Mouse (Mus musculus): ENCODE results near the gene Gfpt1. TPM values are rescaled to one million over a fixed set of nuclear protein-coding genes. Genes with fewer than 3 reads are reported as not detected.

Gene Gfpt1
- polyA plus RNA-seq, 1 experiment from 2014 or later: 16.4 TPM

DNA sequence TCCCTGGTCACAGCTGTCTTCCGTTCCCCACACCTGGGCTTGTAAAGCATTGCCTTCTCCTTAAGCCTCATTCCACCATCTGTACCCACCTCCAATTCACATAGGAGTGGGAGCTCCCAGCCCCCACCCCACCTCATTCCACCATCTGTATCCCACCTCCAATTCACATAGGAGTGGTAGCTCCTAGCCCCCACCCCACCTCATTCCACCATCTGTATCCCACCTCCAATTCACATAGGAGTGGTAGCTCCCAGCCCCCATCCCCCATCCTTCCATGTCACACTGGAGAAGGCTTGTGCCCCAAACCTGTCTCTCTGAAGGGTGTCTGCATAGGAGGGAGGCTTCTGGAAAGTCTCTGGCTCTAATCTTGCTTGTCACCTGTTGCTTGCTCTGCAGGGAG lies 60.7 kb downstream of the Gfpt1 start:
- WGBS: 70% methylated on average over 1 of the region's 1 CpGs
- Histone ChIP-seq H3K4me1 (peaks cover 8% of the 10 kb centered on the region), H3K9me3 (no peaks in the 10 kb centered on the region), H3K9ac (no peak overlapping the region), H3K27ac (no peak overlapping the region), H3K4me3 (no peak overlapping the region), H3K36me3 (no peaks in the 10 kb centered on the region), H3K4me2 (replicated peaks) (no peak overlapping the region), H3K27me3 (replicated peaks) (no peaks in the 10 kb centered on the region)
- ATAC-seq (ENCODE audit: low FRiP score, low read depth): no peak

DNA sequence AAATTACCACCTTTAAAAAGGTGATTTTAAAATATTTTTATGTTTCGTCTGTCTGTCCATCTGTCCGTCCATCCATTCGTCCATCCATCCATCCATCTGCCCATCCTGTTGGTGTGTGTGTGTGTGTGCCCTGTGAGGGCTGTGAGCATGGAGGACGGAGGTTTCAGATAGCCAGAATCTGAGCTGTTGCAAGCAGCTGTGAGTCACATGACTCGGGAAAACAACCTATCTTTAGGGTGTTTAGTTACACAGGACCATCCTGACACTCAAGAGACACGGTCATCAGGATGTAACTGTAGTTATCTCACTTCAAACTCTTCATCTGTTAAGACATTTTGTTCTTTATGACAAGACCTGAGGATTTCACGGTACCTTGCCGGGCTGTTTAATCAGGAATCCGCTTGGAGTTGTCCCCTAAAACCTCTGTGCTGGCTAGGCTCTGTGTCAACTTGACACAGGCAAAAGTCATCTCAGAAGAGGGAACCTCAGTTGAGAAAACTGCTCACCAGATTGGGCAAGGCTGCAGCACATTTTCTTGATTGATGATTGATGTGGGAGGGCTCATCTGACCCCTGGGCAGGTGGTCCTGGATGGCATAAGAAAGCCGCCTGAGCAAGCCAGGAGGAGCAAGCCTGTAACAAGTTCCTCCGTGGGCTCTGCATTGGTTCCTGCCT lies 61.6 kb downstream of the Gfpt1 start, which contains the start of gene D6Ertd527e:
Gene D6Ertd527e (plus strand): TSS at position 624 of the 674 bp plus-strand sequence.
- H3K36me3 ChIP-seq: no peaks in the 10 kb centered on the region
- WGBS: 78% methylated on average over 11 of the region's 11 CpGs
- H3K27me3 ChIP-seq (replicated peaks): no peaks in the 10 kb centered on the region
- no peak within 1 kb of the TSS for H3K4me3 ChIP-seq
- H3K9me3 ChIP-seq: no peaks in the 10 kb centered on the region
- no peak within 1 kb of the TSS for H3K4me2 ChIP-seq (replicated peaks)
- no peak within 1 kb of the TSS for H3K27ac ChIP-seq
- peaks cover 8% of the 10 kb centered on the region for H3K4me1 ChIP-seq
- ATAC-seq (ENCODE audit: low FRiP score, low read depth): no peak
- no peak within 1 kb of the TSS for H3K9ac ChIP-seq

DNA sequence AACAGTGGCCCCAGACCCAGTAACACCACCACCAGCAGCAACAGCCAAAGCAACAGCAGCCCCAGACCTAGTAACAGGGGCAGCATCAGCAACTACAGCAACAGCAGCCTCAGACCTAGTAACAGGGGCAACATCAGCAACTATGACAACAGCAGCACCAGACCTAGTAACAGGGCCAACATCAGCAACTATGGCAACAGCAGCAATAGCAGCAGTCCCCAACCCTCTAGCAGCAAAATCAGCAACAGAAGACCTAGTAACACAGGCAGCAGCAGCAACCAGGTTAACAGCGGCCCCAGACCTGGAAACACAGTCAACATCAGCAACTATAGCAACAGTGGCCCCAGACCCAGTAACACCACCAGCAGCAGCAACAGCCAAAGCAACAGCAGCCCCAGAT lies 68.8 kb downstream of the Gfpt1 start:
- Histone ChIP-seq H3K27me3 (replicated peaks) (no peaks in the 10 kb centered on the region), H3K9ac (no peak overlapping the region), H3K4me3 (no peak overlapping the region), H3K4me2 (replicated peaks) (no peak overlapping the region), H3K9me3 (no peaks in the 10 kb centered on the region), H3K36me3 (no peaks in the 10 kb centered on the region), H3K4me1 (no peaks in the 10 kb centered on the region), H3K27ac (no peak overlapping the region)
- ATAC-seq (ENCODE audit: low FRiP score, low read depth): no peak
- WGBS: 92% methylated on average over 1 of the region's 1 CpGs

DNA sequence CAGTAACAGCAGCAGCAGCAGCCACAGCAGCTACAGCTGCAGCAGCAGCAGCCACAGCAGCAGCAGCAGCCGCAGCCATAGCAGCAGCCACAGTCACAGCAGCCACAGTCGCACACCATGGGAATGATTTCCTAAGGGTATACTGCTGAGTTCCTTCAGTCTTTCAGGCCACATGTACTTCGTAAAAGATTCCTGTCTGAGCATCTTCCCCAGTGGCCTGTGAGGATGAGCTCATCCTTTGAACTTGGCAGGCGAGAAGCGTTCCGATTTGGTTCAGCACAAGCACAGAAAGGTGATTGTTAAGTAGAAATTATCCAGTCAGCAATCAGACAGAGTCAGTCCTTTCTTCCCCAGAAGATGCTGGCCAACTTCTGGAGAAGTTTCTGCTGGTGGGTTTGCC lies 69.5 kb downstream of the Gfpt1 start:
- 73% methylated on average over 6 of the region's 6 CpGs for WGBS
- Histone ChIP-seq H3K4me1 (no peaks in the 10 kb centered on the region), H3K27ac (no peak overlapping the region), H3K27me3 (replicated peaks) (no peaks in the 10 kb centered on the region), H3K9me3 (no peaks in the 10 kb centered on the region), H3K36me3 (no peaks in the 10 kb centered on the region), H3K4me3 (no peak overlapping the region), H3K9ac (no peak overlapping the region), H3K4me2 (replicated peaks) (no peak overlapping the region)
- no peak for ATAC-seq (ENCODE audit: low FRiP score, low read depth)

DNA sequence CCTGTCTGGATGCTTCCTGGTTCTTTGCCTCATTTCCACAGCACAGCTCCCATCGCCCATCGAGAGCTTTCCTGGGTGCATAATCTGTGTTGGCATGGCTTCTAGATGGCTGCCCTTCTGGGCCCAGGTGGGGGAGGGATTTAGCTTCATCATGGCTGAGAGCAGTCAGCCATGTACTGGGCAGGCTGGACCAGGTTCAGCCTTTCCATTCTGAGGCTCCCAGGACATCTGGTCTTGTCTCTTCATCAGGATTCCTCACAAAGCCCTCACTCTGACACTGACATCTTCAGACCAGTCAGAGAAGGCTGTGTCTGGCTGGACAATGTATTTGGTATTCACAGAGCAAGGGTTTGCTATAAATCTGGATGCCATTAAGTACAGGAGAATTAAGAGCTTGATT lies 73.3 kb downstream of the Gfpt1 start:
- Histone ChIP-seq H3K4me3 (no peak overlapping the region), H3K4me2 (replicated peaks) (no peak overlapping the region), H3K36me3 (no peaks in the 10 kb centered on the region), H3K9me3 (no peaks in the 10 kb centered on the region), H3K4me1 (no peaks in the 10 kb centered on the region), H3K9ac (no peak overlapping the region), H3K27ac (no peak overlapping the region), H3K27me3 (replicated peaks) (no peaks in the 10 kb centered on the region)
- no peak for ATAC-seq (ENCODE audit: low FRiP score, low read depth)
- 79% methylated on average over 2 of the region's 2 CpGs for WGBS

DNA sequence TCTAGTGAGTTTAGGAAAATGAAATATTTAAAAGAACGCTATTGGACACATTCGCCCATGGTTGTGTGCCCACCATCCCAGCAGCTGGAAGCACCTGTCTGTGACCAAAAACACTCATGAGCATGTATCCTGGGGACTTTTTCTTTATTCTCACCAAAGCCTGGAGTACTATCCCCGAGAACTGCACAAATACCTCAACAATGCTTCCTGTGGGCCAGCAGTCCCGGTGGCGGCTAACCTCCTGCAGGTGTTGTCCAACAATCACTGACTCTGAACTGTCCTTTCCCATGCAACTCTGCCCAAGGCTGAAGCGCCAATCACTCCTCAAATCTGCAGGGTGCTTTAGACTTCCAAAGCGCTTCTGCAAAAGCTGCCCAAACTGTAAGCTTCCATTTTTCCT lies 74.0 kb downstream of the Gfpt1 start:
- 87% methylated on average over 7 of the region's 7 CpGs for WGBS
- Histone ChIP-seq H3K36me3 (no peaks in the 10 kb centered on the region), H3K4me2 (replicated peaks) (no peak overlapping the region), H3K9me3 (no peaks in the 10 kb centered on the region), H3K4me1 (no peaks in the 10 kb centered on the region), H3K27ac (no peak overlapping the region), H3K27me3 (replicated peaks) (no peaks in the 10 kb centered on the region), H3K4me3 (no peak overlapping the region), H3K9ac (no peak overlapping the region)
- ATAC-seq (ENCODE audit: low FRiP score, low read depth): no peak

- H3K9me3 ChIP-seq: no peaks in the 10 kb centered on the region
- no peak overlapping the region for H3K4me3 ChIP-seq
- ATAC-seq (ENCODE audit: low FRiP score, low read depth): no peak
- 86% methylated on average over 20 of the region's 20 CpGs for WGBS
- H3K36me3 ChIP-seq: no peaks in the 10 kb centered on the region
- H3K27me3 ChIP-seq (replicated peaks): no peaks in the 10 kb centered on the region
- no peak overlapping the region for H3K27ac ChIP-seq
- no peak overlapping the region for H3K4me2 ChIP-seq (replicated peaks)
- H3K9ac ChIP-seq: no peak overlapping the region
- no peaks in the 10 kb centered on the region for H3K4me1 ChIP-seq
Observed at GRCm38 (mm10) chr6:87119066-87119837, 76.6 kb downstream of the Gfpt1 start.

DNA sequence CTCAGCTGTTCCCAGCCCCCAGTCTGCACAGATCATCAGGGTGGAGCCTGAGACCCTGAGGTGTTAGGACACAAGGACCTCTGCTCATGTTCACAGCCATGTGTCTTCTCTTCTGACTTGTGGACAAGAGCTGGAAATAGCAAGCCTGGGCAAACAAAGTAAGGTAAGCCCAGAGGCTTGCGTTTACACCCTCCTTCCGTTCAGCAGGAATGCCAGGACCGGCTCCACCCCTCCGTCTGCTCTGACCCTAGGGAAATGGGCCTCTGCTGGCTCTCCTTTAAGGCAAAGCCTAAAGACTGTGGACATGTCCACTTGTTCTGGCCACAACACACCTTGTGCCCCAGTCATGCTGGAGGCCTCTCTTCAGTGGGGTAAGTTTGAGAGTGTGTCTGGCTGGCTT lies 77.3 kb downstream of the Gfpt1 start:
- 63% methylated on average over 4 of the region's 4 CpGs for WGBS
- H3K27ac ChIP-seq: no peak overlapping the region

GRCm38 (mm10) chr6:87120661-87121060 lies 78.0 kb downstream of the Gfpt1 start:
- Histone ChIP-seq H3K4me2 (replicated peaks) (no peak overlapping the region), H3K4me3 (no peak overlapping the region), H3K9ac (no peak overlapping the region), H3K9me3 (no peaks in the 10 kb centered on the region), H3K36me3 (no peaks in the 10 kb centered on the region), H3K4me1 (no peaks in the 10 kb centered on the region), H3K27me3 (replicated peaks) (no peaks in the 10 kb centered on the region), H3K27ac (no peak overlapping the region)
- 91% methylated on average over 6 of the region's 6 CpGs for WGBS
- no peak for ATAC-seq (ENCODE audit: low FRiP score, low read depth)

More for the DNA sequence above, 77.3 kb downstream of the Gfpt1 start:
- Histone ChIP-seq H3K4me3 (no peak overlapping the region), H3K4me2 (replicated peaks) (no peak overlapping the region), H3K9me3 (no peaks in the 10 kb centered on the region), H3K27me3 (replicated peaks) (no peaks in the 10 kb centered on the region), H3K36me3 (no peaks in the 10 kb centered on the region), H3K4me1 (no peaks in the 10 kb centered on the region), H3K9ac (no peak overlapping the region)
- no peak for ATAC-seq (ENCODE audit: low FRiP score, low read depth)

DNA sequence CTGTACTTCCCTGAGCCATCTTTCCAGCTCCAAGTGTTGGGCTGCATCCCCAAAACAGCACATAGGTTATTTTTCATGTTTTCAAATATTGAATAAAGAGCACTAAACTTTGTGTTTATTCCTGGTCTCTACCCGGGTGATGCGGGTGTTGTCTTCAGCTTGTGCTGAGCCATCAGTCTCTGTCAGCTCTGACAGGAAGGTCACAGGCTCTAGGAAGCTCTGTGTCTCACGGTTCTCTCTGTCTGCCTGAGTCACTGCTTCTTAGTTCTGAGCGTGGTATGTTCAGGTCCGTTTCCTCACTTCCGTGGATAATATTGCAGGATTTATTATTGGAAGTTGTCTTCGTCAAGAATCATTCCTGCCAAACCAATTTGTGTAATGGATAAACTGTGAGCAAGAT lies 79.3 kb downstream of the Gfpt1 start:
- WGBS: 85% methylated on average over 7 of the region's 7 CpGs

DNA sequence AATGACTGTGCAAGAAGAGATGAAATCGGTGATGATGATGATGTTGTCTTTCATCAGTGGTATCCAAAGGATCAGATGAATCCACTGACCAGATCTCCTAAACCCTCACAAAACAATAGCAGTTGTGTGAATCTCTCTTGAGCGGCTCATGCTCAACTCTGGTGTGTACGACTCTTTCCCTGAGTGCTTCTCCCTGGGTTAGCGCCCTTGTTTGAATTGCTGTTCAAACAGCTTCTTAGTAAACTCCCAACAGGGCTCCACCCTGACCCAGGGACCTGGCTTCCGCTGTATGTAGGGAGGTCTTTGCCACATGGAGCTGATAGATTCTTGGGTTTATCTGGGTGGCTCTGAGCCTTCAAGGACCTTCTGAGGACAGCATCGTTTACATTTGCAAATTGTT lies 80.8 kb downstream of the Gfpt1 start:
- WGBS: 90% methylated on average over 6 of the region's 6 CpGs
- H3K4me2 ChIP-seq (replicated peaks): no peak overlapping the region
- H3K27ac ChIP-seq: no peak overlapping the region
- no peak for ATAC-seq (ENCODE audit: low FRiP score, low read depth)
- no peak overlapping the region for H3K9ac ChIP-seq
- H3K27me3 ChIP-seq (replicated peaks): no peaks in the 10 kb centered on the region
- no peaks in the 10 kb centered on the region for H3K4me1 ChIP-seq
- H3K36me3 ChIP-seq: no peaks in the 10 kb centered on the region
- H3K9me3 ChIP-seq: no peaks in the 10 kb centered on the region
- no peak overlapping the region for H3K4me3 ChIP-seq

More for the DNA sequence above, 79.3 kb downstream of the Gfpt1 start:
- H3K4me2 ChIP-seq (replicated peaks): no peak overlapping the region
- ATAC-seq (ENCODE audit: low FRiP score, low read depth): no peak
- H3K4me3 ChIP-seq: no peak overlapping the region
- H3K27me3 ChIP-seq (replicated peaks): no peaks in the 10 kb centered on the region
- no peak overlapping the region for H3K9ac ChIP-seq
- H3K9me3 ChIP-seq: no peaks in the 10 kb centered on the region
- no peak overlapping the region for H3K27ac ChIP-seq
- no peaks in the 10 kb centered on the region for H3K36me3 ChIP-seq
- no peaks in the 10 kb centered on the region for H3K4me1 ChIP-seq

DNA sequence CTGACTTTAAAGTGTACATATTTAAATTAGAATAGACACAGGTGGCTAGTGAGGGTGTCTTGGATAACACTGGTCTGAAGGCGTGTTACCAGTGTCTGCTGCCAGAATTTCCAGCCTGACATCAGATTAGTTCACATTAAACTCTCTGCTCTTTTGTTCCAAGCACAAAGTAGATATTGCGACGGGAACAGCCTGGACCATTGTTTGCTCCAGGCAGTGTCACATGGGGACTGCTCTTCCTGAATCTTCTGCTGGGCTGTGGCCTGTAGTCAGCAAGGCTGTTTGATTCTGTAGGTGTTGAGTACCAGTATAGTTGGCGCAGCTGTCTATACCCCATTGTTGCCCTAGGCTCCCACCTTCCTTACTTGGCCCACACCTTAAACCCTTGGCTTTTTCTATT lies 81.3 kb downstream of the Gfpt1 start:
- Histone ChIP-seq H3K9me3 (no peaks in the 10 kb centered on the region), H3K4me2 (replicated peaks) (no peak overlapping the region), H3K4me1 (no peaks in the 10 kb centered on the region), H3K27ac (no peak overlapping the region), H3K36me3 (no peaks in the 10 kb centered on the region), H3K4me3 (no peak overlapping the region), H3K27me3 (replicated peaks) (no peaks in the 10 kb centered on the region), H3K9ac (no peak overlapping the region)
- 93% methylated on average over 4 of the region's 4 CpGs for WGBS
- no peak for ATAC-seq (ENCODE audit: low FRiP score, low read depth)

Measured in neural tube, embryonic 12.5 days (tissue).